Mouse (Mus musculus): ENCODE results near the gene Tgfbr2. TPM values are rescaled to one million over a fixed set of nuclear protein-coding genes. Genes with fewer than 3 reads are reported as not detected.

The Tgfbr2 gene
- total RNA-seq, 2 experiments from 2014 or later = 17.7 to 18.6 TPM

- DNase-seq = no peak
- intact Hi-C loops (cut with DNase I) = no loop called here
Observed at GRCm38 (mm10) chr9:116162866-116163374, 12.2 kb downstream of the Tgfbr2 start.

DNA sequence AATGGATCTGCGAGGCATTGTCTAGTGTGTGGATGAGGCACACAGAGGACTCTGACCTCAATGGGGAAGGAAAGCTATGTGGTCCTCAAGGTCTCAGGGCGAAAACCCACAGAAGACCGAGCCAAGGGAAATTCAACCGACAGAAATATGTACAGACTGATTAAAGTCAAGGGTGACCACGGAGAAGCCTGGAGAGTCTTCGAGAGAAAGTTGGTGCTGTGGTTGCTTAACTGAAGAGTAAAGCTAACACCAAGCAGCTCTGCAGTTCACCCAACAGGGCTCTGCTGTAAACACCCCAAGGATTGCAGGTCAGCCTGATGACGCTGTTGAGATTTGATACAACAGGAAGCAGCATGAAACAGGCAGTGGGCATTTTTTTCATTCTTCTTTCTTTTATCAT lies 14.3 kb downstream of the Tgfbr2 start:
- intact Hi-C loops (cut with DNase I) = no loop called here
- DNase-seq = no peak

GRCm38 (mm10) chr9:116160067-116160466 lies 15.1 kb downstream of the Tgfbr2 start:
- DNase-seq = no peak
- intact Hi-C loops (cut with DNase I) = no loop called here

DNA sequence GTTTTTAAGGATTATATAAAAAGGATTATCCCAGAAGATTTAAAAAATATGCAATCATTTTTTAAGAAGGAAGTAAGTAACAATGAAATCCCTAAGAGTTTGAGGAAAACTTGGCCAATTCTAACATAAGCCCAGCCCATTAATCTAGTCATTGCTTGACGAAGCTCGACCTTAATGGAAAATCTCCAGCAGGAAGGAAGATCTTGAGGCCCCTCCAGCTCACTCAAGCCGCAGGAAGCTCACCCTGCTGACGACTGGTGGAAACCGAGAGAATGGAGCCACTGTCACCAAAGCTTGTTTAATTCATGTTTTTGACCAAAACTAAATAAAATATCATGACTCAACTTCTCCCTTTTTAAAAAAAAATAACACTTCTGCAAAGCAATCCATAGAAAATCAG lies 18.7 kb downstream of the Tgfbr2 start:
- DNase-seq = no peak
- intact Hi-C loops (cut with DNase I) = no loop called here

- intact Hi-C loops (cut with DNase I) = no loop called here
- DNase-seq = peak in 1 of 2 experiments; percentile 42
Observed at GRCm38 (mm10) chr9:116152878-116153277, 22.3 kb downstream of the Tgfbr2 start.

DNA sequence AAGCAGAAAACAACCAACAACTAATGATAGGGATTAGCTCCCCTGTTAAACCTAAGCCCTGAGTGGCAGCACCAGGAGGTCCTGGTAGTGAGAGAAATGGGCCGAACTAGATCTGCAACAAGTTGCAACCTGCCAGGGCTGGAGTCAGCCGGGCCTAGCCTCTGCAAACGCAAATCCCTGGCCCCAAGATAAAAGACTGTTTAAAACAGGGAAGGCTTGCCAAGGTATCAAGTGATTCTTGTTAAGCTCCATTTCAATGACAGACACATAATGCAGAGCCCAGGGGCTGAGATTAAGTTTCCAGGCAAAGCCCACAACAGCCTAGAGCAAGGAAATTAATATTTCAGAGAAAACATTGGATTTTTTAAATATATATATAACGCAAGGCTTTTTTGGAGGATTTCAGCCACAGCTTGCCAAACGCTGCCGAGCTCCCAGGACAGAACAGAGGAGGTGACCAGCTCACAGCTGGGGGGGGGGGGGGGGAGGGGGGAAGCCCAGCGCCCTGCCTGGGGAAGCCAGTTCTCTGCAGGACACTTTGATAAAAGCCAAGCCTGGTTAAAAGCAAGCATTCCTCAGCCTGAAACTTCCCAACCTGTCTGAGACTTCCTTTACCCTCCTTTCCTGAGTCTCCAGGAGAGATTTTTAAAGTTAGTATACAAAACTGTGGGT lies 24.3 kb downstream of the Tgfbr2 start:
- no peak for DNase-seq

GRCm38 (mm10) chr9:116148809-116149208 lies 26.4 kb downstream of the Tgfbr2 start:
- intact Hi-C loops (cut with DNase I) = no loop called here
- no peak for DNase-seq

More for the DNA sequence above, 24.3 kb downstream of the Tgfbr2 start:
- intact Hi-C loops (cut with DNase I) = no loop called here

DNA sequence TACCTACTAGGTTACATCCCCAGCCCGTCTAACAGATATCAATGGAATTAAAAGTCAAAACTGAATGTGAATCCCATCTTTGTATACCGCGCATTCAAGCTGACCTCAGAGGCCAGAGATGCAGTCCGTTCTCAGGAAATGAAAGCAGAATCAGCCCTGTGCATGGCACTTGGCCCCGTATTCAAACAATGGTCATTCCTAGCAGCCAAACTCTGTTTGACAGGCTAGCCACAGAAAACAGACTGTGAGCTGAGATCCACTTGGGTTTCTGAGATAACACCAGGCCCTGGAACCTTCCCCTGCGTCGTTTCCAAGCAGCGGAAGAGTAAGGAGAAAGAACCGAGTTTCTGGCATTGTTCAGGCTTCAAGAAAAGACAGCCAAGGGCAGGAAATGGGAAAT lies 28.9 kb downstream of the Tgfbr2 start:
- no peak for DNase-seq

GRCm38 (mm10) chr9:116145231-116145641 lies 29.9 kb downstream of the Tgfbr2 start:
- DNase-seq = no peak
- intact Hi-C loops (cut with DNase I) = no loop called here

More for the DNA sequence above, 28.9 kb downstream of the Tgfbr2 start:
- intact Hi-C loops (cut with DNase I) = no loop called here

GRCm38 (mm10) chr9:116140422-116140821 lies 34.7 kb downstream of the Tgfbr2 start:
- intact Hi-C loops (cut with DNase I) = no loop called here
- no peak for DNase-seq

DNA sequence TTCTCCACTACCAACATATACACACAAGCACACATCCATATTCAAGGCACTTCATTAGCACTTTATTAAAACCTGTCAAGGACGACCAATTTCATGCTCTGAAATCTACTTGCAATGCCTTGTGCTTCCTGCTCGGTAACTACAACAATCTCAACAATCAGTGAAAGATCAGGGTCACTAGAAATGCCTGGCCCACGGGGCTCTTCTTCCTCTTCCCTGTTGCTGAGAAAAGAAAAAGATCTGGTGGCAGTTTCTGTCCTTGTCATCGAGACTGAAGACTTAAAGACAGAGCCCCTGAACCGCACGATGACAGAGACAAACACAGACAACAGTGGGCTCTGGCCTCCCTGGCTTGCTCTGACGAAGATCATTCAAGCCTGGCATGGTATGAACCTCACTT lies 35.6 kb downstream of the Tgfbr2 start:
- intact Hi-C loops (cut with DNase I) = loop anchor here (5.0 kb wide), 1 partner anchor 33 kb away; no protein-coding TSS in a partner anchor
- no peak for DNase-seq

DNA sequence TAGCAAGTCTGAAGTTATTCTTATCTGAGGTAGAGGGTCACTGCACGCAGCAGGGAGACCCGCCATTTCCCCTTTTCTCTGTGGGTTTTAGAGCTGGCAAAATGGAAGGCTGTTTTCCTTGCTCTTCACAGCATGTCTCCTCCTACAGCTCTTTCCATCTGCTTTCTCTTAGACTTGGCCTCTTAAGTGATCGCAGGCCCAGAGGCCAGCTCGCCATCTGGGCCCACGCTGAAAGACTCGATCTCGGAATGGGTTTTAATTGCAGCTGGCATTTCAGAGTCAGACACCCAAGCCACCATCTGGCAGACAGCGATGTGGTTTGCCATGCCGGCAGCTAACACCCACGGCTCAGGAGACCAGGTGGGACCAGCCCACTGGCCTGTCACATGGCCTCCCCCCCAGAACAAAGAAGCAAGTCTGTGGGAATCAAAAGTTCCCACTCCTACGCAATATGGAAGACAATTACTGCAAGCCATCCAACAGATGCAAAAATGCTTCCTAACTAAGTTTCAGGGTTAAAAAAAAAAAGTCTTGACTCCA lies 36.5 kb downstream of the Tgfbr2 start:
- intact Hi-C loops (cut with DNase I) = loop anchor here (5.0 kb wide), 1 partner anchor 34 kb away; no protein-coding TSS in a partner anchor
- DNase-seq = no peak

- intact Hi-C loops (cut with DNase I) = loop anchor here (5.0 kb wide), 1 partner anchor 35 kb away; no protein-coding TSS in a partner anchor
- no peak for DNase-seq
Observed at GRCm38 (mm10) chr9:116137645-116138044, 37.5 kb downstream of the Tgfbr2 start.

- no peak for DNase-seq
- intact Hi-C loops (cut with DNase I) = loop anchor here (5.0 kb wide), 1 partner anchor 35 kb away; no protein-coding TSS in a partner anchor
Observed at GRCm38 (mm10) chr9:116136811-116137210, 38.3 kb downstream of the Tgfbr2 start.

DNA sequence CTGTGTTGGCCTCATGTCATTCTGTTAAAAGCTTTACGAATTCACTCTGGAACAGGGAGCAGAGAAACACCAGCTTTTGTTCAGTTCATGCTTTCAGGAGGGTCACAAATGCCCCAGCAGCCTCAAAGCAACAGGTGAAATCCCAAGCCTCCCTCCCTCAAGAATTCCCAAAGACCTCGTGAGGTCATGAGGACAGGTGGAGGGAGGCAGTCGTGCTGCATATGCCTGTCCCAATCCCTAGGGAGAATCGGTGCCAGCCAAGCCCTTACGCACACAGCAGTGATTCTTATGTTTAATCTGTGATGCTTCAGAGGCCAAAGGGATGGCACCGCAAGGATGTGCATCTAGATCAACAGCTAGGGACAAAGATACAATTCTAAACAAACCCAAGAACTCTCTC lies 39.0 kb downstream of the Tgfbr2 start:
- DNase-seq = no peak
- intact Hi-C loops (cut with DNase I) = loop anchor here (5.0 kb wide), 1 partner anchor 36 kb away; no protein-coding TSS in a partner anchor

DNA sequence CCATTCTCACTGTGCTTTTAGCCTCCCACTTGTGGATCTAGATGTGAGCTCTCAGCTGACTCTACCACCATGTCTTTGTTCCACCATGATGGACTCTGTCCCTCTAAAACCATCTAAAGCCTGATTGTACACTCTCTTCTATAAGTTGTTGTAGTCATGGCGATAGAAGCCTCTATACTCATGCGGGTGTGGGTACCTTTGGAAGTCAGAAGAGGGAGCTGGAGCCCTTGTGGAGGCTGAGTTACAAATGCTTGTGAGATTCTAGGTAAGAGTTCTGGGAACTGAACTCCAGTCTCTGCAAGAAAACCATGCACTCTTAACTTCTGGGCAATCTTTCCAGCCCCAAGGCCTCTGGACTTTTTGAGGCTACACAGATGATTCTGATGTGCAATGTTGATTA lies 40.7 kb downstream of the Tgfbr2 start:
- no peak for DNase-seq

GRCm38 (mm10) chr9:116133312-116133980 lies 41.7 kb downstream of the Tgfbr2 start:
- intact Hi-C loops (cut with DNase I) = no loop called here
- DNase-seq = no peak

More for the DNA sequence above, 40.7 kb downstream of the Tgfbr2 start:
- intact Hi-C loops (cut with DNase I) = no loop called here

DNA sequence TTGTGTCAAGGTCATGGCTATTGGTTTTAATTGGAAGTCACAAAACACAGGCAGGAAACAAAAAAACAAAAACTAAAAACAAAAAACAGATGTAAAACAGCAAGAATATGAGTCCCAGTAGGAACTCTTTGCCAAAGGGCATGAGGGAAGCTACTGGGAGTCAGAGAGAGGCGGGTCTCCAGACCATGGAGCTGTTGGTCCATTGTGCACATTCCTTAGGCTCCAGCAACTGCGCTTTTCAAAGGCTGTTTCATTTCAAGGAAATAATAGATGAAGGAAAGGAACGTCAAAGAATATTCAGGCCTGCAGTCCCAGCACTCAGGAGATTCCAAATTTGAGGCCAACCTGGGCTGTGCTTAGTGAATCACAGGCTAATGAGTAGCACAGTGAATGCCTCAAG lies 46.3 kb downstream of the Tgfbr2 start:
- intact Hi-C loops (cut with DNase I) = no loop called here
- no peak for DNase-seq

- intact Hi-C loops (cut with DNase I) = no loop called here
- DNase-seq = no peak
Observed at GRCm38 (mm10) chr9:116128311-116128710, 46.8 kb downstream of the Tgfbr2 start.

DNA sequence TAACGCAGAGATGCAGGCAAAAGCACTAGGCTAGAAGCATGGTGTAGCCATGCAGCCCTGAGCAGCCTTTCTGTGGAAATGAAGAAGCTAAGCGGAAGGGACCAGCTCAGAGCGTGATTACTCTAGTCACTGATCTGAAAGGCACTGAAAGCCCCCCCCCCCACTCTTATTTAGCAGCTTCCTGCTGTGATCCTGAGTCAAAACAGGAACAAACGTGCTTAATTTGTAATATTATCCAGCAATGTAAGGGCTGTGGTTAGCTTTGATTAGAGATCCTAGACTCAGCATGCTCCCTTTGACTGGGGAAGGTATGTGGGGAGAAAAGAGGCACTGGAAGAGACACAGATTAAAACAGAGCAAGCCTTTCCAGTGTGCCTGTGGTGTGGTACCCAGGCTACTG lies 48.7 kb downstream of the Tgfbr2 start:
- intact Hi-C loops (cut with DNase I) = no loop called here
- DNase-seq = no peak

DNA sequence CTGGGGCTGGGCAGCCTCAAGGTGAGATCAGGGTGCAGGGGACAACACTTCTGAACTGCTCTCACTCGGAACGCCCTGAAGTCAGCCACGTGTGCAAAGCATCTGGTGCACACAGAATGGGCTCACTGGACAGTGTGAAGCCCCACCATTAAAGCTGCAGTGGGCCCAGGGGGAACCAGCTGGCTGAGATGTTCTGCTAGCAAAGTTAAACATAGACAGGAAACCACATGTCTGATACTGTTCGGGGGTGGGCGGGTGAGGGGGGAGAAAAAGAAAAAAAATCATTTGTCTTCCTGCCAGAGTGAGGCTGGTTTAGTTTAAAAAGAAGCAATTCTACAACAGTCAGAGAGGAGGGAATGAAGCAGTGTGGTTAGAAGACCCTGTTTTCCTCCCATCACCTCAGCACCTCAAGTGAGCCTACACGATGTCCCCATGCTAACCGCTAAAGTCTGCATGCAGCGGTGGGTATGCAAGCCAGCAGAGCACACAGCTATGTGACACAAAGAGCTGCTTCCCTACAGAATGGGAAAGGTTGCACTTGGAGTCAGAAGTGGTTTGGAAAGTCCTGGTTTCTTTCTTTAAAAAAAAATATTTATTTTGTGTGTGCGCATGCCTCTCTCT lies 52.1 kb downstream of the Tgfbr2 start:
- no peak for DNase-seq
- intact Hi-C loops (cut with DNase I) = no loop called here
